Mouse (Mus musculus): ENCODE results near the gene Camta1.

Gene Camta1

DNA sequence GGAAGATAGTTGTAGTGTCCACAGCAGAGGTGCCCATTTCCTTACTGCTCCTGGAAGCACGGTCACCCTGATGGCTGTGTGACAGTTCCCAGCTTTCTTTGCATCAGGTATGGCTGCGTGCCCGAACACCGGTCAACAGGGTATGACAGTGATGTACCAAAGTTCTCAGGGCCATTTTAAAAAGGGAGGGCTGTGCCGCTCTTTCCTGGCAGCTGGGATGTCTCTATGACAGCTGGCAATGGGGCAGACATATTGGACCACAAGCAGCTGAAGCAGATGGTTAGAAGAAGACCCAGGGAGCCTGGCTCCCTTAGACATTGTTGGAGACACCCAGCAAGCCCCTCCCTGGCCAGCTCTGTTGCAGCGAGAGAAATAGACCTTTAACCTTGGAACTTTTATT lies 649.7 kb downstream of the Camta1 start:
- DNase-seq (ENCODE audit: low spot score in 2 of 2): no peak

DNA sequence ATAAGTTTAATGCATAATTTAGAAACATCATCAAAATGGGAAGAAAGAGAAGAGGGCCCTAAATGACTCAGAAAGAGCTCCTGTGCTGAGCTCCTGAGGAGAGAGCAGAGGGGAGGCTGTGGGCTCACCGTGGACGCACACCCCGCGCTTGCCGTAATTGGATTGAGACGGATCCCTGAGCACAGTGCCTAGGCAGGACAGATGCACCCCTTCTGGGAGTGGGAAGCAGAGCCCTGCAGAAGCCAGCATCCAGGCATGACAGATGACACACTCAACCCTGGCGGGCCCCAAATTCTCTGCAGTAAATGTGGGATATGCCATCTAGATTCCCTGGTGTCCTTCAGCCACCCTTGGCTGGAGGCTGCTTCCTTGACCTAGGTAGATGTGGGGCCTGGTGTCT lies 654.1 kb downstream of the Camta1 start:
- DNase-seq (ENCODE audit: low spot score in 2 of 2): no peak

DNA sequence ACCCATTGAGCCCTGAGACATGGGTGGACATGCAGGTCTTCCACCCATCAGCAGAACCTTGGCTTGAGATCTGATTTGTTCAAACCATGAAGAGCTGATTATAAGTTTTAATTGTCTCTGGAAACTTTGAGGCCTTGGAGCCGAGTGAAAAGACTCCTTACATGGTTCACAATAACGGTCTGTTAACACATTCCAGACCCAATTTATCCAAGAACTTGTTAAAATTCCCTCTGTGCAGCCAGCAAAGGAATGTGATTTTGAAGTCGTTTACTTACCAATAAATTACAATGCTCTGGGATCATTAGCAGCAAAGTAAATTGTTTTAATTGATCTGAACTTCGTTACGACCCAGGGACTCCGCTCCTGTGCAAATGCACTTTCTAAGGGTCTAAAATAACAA lies 658.8 kb downstream of the Camta1 start:
- DNase-seq (ENCODE audit: low spot score in 2 of 2): no peak

DNA sequence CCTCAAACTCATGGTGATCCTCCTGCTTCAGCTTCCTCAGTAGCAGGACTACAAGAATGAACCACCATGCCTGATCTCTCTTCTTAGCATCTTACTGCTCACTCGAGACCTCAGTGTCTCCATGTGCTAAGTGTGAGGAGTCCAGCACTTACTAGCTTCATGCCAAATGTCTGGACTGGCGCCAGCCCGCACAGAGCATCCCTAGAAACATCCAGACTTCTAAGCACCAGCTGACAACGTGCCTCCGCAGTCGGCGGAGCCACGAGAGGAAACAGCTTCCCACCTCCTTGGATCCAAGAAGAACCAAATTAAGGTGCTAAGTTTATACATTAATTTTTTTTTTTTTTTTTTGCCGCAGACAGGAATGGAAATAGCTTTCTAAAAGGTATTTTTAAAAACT lies 661.4 kb downstream of the Camta1 start:
- no peak for DNase-seq (ENCODE audit: low spot score in 2 of 2)

DNA sequence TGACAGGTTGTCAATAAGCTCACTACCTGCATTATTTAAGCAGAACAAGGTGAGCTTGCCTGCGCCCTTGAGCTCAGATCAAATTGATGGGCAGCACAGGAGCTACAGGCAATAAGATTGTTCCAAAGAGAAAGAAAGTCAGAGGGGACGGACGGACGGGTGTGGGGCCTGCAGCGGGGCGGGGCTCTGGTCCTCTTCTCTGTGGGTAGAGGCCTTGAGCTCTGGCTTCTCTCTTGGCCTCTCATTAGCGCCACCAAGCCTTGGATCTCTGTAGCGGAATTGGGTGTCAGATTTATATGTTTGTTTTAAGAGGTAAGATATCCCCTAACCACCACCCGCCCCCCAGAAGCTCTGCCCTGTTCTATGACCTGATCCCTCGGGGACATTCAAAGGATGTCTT lies 666.5 kb downstream of the Camta1 start:
- no peak for DNase-seq (ENCODE audit: low spot score in 2 of 2)

DNA sequence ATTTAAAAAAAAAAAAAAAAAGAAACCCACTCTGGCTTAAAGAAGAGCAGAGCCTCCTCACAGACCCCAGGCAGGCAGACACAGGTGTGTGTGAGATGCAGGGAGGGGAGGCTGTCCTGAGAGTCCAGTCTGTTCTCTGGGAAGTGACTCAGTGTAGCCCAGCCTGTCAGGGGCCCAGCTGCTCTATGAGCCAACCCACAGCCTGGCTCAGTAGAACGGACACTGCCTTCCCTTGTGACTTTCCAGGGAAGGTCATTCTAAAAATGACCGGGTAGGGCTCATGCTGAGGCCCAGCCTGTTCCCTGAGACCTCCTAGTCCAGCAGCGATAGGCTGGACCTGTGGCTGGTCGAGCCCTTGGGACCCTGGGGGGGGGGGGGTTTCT lies 667.0 kb downstream of the Camta1 start:
- DNase-seq (ENCODE audit: low spot score in 2 of 2): no peak

DNA sequence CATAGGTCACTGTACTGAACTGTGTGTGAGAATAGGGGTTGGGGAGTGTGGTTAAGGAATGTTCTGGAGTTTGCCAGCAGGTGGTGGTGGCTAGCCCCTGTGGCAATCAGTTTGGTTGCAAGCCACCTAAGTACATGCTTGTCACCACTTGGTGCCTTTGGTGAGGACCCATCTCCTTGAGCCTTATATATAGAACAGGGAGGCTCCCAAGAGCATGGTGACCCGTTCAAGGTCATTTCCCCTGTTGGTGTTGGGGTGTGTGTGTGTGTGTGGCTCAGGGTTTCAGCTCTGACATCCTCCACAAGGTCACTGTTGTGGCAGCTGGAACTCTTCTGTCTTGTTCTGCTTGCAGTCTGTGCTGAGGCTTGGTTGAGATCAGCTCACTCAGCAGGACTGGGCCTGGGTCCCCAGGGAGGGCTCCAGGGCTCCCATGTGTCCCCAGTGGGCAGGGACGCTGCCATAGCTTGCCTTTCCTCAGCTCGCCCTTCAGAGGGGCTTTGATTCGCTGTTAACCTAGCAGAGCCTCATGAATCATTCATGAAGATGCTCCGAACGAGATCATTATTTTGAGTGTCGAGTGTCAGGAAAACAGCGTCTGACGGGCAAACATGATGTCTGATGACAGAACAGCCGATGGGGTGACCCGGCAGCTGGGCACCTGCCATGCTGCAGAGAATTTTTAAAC lies 667.5 kb downstream of the Camta1 start:
- DNase-seq (ENCODE audit: low spot score in 2 of 2): no peak

DNA sequence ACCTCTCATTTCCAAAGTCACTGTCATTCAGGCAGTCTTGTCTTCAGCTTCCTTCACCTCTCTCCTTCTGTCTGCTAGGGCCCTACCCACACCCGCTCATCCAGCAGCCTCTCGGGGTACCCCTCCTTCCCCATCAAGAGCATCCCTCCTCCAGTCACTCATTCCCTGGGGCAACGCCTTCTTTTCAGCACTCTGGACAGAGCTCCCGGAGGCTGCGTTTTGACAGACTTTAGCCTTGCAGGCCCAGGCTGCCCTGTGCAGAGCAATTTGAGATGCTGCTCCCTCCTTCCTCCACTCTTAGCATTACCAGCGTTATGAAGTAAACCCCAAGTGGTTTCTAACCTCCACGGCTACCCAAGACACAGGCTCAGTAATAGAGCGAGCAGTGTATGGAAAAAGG lies 675.2 kb downstream of the Camta1 start:
- DNase-seq (ENCODE audit: low spot score in 2 of 2): no peak

DNA sequence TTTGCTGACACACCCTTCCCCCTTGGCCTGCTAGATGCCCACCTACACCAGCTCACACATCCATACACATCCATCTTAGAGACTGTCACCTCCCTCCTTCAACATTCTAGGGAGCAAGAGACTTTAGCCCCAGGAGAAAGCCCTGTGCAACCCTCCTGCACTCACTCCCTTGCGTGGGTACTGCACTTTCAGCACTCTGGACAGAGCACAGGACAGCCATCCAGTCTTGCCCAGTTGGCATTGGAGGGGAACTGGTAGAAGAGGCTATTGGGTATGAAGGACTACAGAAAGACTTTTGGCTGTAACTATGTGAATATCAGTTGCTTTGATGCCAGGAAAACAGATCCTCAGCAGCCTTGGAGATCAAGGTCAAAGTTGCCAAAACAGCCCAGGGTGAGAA lies 675.9 kb downstream of the Camta1 start:
- no peak for DNase-seq (ENCODE audit: low spot score in 2 of 2)

DNA sequence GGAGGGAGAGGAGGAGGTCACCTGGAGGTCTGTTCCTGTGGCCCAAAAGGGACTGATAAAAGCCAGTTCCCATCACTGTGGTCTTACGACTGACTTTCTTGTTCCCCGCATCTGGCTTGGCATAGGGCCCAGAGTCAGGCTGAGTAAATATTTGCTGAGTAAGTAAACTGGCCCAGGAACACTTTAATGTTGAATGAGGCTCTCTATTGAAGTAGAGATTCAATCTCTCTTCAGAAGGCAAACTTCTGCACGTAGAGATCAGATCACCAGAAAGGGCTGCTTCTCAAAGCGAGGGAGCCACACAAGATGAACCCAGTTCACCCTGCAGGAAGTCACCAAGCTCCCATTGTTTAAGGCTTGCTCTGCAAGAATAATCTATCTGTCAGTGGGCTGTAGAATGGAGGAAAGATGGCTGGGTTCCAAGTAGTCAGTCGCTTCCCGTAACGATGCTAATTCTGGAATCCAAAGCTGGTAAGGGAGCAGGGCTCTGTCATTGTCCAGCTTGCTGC lies 681.2 kb downstream of the Camta1 start:
- DNase-seq (ENCODE audit: low spot score in 2 of 2): no peak

DNA sequence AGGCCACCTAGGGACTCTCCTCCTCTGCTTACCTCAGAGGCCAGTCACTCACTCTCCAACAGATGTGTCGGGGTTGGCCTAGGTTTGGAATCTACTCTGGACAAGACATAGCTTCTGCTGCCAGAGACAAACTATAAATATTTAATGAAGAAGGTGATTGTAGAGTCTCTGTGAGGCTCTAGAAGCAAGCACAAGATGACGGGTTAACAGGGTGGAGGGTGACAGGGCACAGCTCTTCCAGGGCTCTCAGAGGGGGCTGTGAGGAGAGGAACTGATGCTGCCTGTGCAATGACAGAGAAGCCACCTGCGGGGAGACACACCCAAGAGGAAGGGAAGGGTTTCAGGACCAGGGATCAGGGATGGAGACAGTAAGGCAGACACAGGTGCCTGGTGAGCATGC lies 682.0 kb downstream of the Camta1 start:
- DNase-seq (ENCODE audit: low spot score in 2 of 2): no peak

DNA sequence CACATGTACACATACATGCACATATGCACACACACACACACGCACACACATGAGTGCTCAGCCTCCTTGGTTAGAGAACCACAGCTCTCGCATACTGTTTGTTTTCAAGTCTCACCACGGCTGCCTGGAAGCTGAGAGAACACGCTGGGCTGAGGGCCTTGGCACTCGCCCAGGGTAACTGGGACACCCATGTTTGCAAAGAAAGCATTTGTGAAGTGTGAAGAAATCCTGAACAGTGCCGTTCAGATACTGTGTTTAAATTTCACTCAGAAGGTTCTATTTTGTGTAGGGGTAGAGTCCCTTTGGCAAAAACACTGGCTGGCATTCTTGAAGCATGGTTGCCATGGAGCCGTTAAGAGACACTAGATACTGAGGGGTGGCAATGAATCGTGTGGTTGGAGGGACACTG lies 682.7 kb downstream of the Camta1 start:
- no peak for DNase-seq (ENCODE audit: low spot score in 2 of 2)

DNA sequence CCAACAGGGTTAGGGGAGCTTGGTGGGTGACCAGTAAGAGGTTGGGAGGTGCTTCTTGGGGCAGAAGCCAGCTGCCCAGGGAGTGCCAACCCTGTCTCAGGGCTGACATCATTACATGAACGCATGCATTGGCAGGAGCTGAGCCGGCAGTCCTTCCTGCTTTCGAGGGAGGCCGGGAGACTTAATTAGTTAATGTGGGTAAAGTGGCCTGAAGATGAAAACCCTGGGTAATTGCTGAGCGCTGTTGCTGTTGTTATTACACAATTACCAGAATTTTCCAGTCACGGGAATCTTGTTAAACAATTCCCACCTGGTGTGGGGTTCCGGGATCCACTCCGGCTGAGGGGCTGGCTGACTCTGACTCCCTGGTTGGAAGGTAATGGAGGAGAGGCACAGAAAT lies 689.1 kb downstream of the Camta1 start:
- DNase-seq (ENCODE audit: low spot score in 2 of 2): no peak

DNA sequence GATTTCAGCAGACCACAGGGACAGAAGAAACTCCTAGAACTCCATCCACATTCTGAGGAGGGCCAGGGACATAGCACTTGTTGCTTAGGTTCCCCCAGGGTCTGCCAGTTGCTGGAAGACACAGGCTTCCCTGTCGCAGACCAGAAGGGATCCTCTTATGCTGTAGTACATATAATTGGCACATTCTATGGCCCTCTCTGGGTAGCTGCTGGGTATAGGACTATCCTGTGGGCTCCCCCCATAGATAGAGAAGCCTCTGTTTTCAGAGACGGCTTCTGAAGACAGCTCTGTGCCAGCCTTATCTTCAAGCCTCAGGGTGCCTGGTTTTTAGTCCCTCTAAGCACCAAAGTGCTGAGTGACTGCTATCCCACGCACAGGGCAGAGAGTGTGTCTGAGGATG lies 690.6 kb downstream of the Camta1 start:
- no peak for DNase-seq (ENCODE audit: low spot score in 2 of 2)

DNA sequence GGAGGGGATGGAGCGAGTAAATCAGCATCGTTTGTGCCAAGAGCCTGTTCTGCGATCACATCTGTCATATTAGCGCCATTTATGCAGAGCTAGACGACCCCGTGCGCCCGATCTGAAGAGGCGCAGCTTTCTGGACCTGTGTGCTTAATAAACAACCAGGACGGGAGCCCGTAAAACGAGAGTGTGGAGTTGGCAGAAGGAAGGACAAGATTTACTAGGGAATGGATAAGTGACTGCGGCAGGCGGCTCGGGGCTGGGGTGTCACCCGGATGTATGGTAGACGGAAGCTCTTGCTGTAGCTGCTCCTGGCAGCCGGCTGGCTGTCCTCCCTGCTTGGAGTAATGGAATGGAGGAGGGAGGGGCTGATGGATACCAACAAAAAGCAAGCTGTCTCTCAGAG lies 691.0 kb downstream of the Camta1 start:
- DNase-seq (ENCODE audit: low spot score in 2 of 2): no peak

DNA sequence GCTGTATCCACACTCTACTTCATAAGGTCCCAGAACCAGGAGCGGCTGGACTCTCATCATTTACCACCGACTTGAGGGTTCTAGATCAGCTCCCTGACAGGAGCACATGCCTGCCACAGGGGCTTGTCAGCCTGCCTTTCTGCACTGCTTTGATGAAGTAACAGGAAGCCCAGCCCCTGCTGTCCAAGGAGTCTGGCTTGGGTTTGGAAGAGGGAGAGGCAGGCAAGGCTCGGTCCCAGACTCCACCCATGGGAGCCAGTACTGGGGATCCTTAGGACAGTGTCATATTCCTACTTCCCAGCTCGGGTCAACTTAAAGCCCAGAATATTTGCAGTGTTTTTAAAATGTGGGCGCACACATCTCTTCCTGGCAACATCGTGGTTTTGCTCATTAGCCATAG lies 694.7 kb downstream of the Camta1 start:
- DNase-seq (ENCODE audit: low spot score in 2 of 2): no peak

DNA sequence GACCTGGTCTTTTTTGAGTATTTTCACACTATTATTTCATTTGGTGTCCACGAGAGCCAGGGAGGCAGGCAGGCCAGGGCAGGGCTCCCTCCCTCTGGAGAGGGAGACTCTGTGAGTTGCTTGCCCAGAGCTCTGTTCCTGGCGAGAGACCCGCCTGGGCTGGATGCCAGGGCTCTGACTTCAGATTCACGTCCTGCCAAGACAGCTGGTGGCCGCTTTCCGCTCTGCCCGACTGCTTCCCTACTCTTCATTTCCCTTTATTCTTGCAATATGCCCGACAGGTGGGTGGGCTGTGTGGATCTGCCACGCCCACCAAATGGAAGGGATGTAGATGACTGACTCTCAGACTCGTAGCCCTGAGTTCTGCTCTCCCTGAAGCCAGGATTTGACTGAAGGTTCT lies 696.1 kb downstream of the Camta1 start:
- no peak for DNase-seq (ENCODE audit: low spot score in 2 of 2)

DNA sequence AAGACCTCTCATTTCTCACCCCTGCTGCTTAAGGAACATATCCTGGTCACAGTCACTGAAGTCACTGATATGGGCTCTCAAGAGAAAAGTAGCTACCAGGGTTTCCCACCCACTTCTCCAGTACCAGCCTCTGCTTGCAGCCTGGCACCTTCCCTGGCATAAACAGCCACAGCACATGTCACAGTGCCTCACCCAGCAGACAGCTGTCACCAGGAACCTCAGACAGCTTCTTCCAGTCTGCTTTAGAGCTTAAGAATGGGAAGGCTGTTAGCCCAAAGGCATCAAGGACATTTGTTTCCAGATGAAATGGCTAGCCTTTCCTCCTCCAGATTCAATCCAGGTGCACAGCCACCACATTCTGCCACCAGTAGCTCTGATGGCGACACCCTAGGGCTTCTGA lies 697.4 kb downstream of the Camta1 start:
- no peak for DNase-seq (ENCODE audit: low spot score in 2 of 2)

DNA sequence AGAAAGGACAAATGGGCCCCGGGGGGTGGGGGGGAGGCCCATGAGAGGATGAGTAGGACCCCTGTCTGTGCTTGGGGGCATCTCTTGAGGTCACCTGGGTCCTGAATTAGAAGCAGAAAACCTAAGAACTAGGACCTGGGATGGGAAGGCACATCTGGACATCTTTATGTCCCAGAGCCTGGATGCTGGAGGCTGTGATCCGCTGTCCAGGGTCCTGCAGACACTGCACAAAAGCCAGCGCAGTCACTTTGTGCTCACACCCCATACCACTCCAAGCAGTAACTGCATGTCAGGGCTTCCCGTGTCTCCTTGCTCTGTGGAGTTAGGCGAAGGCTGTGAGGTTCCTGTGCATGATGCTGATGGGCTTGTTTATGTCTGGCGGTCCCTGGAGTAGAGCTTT lies 699.8 kb downstream of the Camta1 start:
- DNase-seq (ENCODE audit: low spot score in 2 of 2): no peak

DNA sequence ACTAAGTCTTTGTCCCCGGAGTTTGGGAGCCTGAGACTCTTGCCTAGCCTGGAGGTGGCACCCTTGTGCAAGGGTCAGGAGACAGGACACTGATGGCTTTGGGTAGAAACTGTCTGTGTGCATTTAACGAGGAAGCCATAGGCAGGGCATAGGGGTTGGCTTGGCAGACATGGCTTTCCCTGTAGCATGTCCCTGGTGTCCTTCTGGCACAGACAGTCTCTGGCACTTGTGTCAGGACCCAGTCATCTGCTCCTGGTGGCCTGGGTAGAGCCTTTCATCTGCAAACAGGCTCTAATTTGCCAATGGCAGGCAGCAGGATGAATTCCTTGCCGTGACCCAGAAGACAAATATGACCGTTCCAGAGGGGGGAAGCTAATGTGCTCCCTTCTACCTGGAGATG lies 700.7 kb downstream of the Camta1 start:
- DNase-seq (ENCODE audit: low spot score in 2 of 2): no peak

DNA sequence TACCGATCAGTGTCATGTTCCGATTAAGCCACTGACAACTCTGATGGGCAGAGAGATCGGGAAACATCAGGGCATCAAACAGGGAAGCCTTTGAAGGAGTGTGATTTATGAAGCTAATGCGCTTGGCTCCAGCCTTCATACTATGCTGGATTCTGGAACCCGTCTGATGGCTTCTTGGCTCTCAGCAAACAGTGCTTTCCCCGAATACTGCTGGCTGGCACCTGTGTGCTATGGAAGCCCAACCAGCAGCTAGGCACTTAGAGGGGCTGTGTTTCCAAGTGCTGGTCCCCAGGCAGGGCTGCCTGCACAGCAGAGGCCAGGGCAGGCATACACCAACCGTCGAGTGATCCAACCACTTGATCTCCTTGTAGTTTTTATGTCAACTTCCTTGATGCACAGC lies 701.2 kb downstream of the Camta1 start:
- DNase-seq (ENCODE audit: low spot score in 2 of 2): no peak

DNA sequence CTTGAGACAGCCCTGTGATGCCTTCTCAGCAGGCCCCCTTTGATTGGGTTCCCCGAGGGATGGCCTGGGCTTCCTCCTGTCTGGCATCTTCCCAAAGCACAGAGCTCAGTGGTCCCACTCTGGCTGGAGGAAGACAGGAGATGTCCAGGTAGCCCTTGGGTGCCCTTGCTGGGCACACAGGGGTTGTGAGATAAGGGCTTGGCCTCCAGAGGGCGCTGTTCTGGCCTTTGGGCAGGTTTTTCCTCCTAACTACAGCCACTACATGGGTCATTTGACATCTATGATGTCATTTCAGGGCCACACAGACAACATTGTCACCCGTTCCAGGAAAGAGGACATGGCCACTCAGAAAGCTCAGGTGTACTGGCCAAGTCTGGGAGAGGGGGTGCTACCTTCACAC lies 703.4 kb downstream of the Camta1 start:
- DNase-seq (ENCODE audit: low spot score in 2 of 2): no peak

DNA sequence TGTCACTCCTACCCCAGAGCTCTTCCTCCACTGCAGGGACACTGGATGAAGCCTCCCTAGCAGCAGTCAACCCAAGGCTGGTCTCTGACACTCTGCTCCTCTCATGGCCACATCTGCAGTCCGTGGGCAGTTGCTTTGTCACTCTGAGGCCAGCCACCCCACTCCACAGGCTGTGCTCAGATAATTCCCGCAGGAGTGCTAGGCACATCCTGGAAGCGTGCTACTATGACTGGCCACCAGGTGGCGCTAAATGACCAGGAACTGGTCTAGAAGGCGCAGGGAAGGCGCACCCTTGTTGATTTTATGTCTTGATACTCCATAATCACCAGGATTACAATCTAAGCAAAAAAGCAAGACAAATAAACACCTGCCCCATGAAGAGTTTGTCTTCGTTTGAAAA lies 704.8 kb downstream of the Camta1 start:
- peak; percentile 16 to 38 for DNase-seq (ENCODE audit: low spot score in 2 of 2)

DNA sequence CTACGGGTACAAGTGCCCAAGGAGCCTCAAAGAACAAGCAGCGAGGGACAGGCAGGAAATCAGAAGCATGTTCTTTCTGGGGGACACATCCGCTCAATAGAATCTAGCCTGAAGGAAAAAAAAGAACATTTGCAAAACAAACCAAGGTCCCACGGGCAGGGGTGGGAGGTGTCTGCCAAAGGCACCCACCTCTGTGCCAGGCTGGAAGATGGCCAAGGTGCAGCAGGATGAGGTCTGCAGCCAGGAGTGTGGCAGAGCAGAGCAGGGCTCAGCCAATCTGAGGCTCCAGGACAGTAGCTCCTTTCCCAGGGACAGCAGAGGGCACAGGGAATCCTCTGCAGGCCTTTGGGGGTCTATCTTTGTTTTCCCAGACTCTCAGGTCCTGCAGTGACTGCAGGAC lies 706.1 kb downstream of the Camta1 start:
- no peak for DNase-seq (ENCODE audit: low spot score in 2 of 2)

Data from natural killer cell, adult 2 months (primary cell).